Mouse (Mus musculus) limb, embryonic 12.5 days (tissue): ENCODE results near the gene Syce2. TPM values are rescaled to one million over a fixed set of nuclear protein-coding genes. Genes with fewer than 3 reads are reported as not detected.

Experiments used
- ATAC-seq: fragments of 200-750 bp; cut with Nextera tagmentation; 2 replicates; pipeline ENCODE4 v1.8.0; 2017; ENCODE audit warnings: low read depth, moderate TSS enrichment; ENCODE audit not compliant: insufficient number of reproducible peaks, insufficient read depth, low FRiP score, low TSS enrichment
- H3K27ac ChIP-seq: fragments of 300-500 bp; sonication (generic); 2 replicates; pipeline ENCODE4 v1.5.1; 2016; ENCODE audit warnings: mild to moderate bottlenecking, moderate library complexity
- H3K27me3 ChIP-seq: fragments of 300-500 bp; sonication (generic); 2 replicates; pipeline ENCODE4 v1.6.1; 2016; ENCODE audit warnings: mild to moderate bottlenecking, moderate library complexity
- H3K36me3 ChIP-seq: fragments of 300-500 bp; sonication (generic); 2 replicates; pipeline ENCODE4 v1.6.1; 2016; ENCODE audit warnings: mild to moderate bottlenecking, moderate library complexity
- H3K4me1 ChIP-seq: fragments of 300-500 bp; sonication (generic); replicated peaks from 2 replicates; pipeline ENCODE4 v1.6.1; 2016
- H3K4me2 ChIP-seq: fragments of 300-500 bp; sonication (generic); 2 replicates; pipeline ENCODE4 v1.6.1; 2016; ENCODE audit warnings: mild to moderate bottlenecking, moderate library complexity
- H3K4me3 ChIP-seq: fragments of 300-500 bp; sonication (generic); replicated peaks from 2 replicates; pipeline ENCODE4 v1.5.1; 2016; ENCODE audit warnings: mild to moderate bottlenecking
- H3K9ac ChIP-seq: fragments of 300-500 bp; sonication (generic); replicated peaks from 2 replicates; pipeline ENCODE4 v1.6.1; 2016; ENCODE audit warnings: mild to moderate bottlenecking, moderate library complexity
- H3K9me3 ChIP-seq: fragments of 300-500 bp; sonication (generic); 2 replicates; pipeline ENCODE4 v1.6.1; 2016; ENCODE audit warnings: mild to moderate bottlenecking, moderate library complexity
- WGBS: fragments of 180-500 bp; shearing (Covaris S2); methylation state at CpG from one replicate; pipeline ENCODE4 v1.1.7; 2016; 5-methylcytosine and 5-hydroxymethylcytosine counted together
- polyA plus RNA-seq: library from polyadenylated mRNA; unstranded; fragments of >200 nt; fragmentation: Nextera tagmentation; extraction: Ambion mirVana; gene quantifications from 2 replicates; pipeline ENCODE4 v1.2.1, GENCODE M21; 2016

The Syce2 gene
- polyA plus RNA-seq, 1 experiment from 2014 or later, result 88.8 TPM

GRCm38 (mm10) chr8:84912391-84912790 lies 40.5 kb downstream of the Syce2 start:
- ATAC-seq, result no peak
- peaks cover 4% of the 10 kb centered on the region; the same call in 1 of the 2 replicates for H3K36me3 ChIP-seq
- H3K4me2 ChIP-seq, result peak overlapping the region; percentile 91
- peaks cover 8% of the 10 kb centered on the region for H3K9me3 ChIP-seq
- H3K27me3 ChIP-seq, result peaks cover 80% of the 10 kb centered on the region
- H3K4me1 ChIP-seq, result peaks cover 24% of the 10 kb centered on the region
- H3K9ac ChIP-seq, result peak overlapping the region; percentile 42; the same call in 1 of the 2 replicates
- WGBS, result 20% methylated on average over 27 of the region's 27 CpGs
- peak overlapping the region; percentile 47 for H3K4me3 ChIP-seq
- H3K27ac ChIP-seq, result no peak overlapping the region

- WGBS, result 1% methylated on average over 55 of the region's 55 CpGs
- peaks cover 8% of the 10 kb centered on the region for H3K9me3 ChIP-seq
- peak overlapping the region; percentile 47 for H3K4me3 ChIP-seq
- peak overlapping the region; percentile 42; the same call in 1 of the 2 replicates for H3K9ac ChIP-seq
- H3K36me3 ChIP-seq, result peaks cover 4% of the 10 kb centered on the region; the same call in 1 of the 2 replicates
- peaks cover 24% of the 10 kb centered on the region for H3K4me1 ChIP-seq
- peaks cover 86% of the 10 kb centered on the region for H3K27me3 ChIP-seq
- no peak overlapping the region for H3K27ac ChIP-seq
- peak; percentile 21; the same call in 1 of the 2 replicates for ATAC-seq
- H3K4me2 ChIP-seq, result peak overlapping the region; percentile 91
Measured at GRCm38 (mm10) chr8:84912895-84913501, 41.1 kb downstream of the Syce2 start.

- Histone ChIP-seq H3K9me3 (peaks cover 8% of the 10 kb centered on the region), H3K36me3 (peaks cover 4% of the 10 kb centered on the region; the same call in 1 of the 2 replicates), H3K4me2 (peak overlapping the region; percentile 91), H3K4me1 (peaks cover 24% of the 10 kb centered on the region), H3K27ac (no peak overlapping the region), H3K4me3 (peak overlapping the region; percentile 47), H3K9ac (peak overlapping the region; percentile 42; the same call in 1 of the 2 replicates), H3K27me3 (peaks cover 92% of the 10 kb centered on the region)
- 19% methylated on average over 9 of the region's 9 CpGs for WGBS
- no peak for ATAC-seq
Measured at GRCm38 (mm10) chr8:84913502-84913900, 41.6 kb downstream of the Syce2 start.

GRCm38 (mm10) chr8:84913960-84914359 lies 42.0 kb downstream of the Syce2 start:
- Histone ChIP-seq H3K9ac (no peak overlapping the region), H3K4me1 (peaks cover 22% of the 10 kb centered on the region), H3K36me3 (peaks cover 4% of the 10 kb centered on the region; the same call in 1 of the 2 replicates), H3K27ac (no peak overlapping the region), H3K9me3 (peaks cover 8% of the 10 kb centered on the region), H3K4me2 (peak overlapping the region; percentile 91), H3K27me3 (peaks cover 95% of the 10 kb centered on the region), H3K4me3 (peak overlapping the region; percentile 47)
- ATAC-seq, result no peak
- 41% methylated on average over 4 of the region's 4 CpGs for WGBS

- Histone ChIP-seq H3K9me3 (peaks cover 8% of the 10 kb centered on the region), H3K27ac (no peak overlapping the region), H3K4me3 (no peak overlapping the region), H3K36me3 (peaks cover 4% of the 10 kb centered on the region; the same call in 1 of the 2 replicates), H3K4me2 (no peak overlapping the region), H3K4me1 (peaks cover 11% of the 10 kb centered on the region), H3K9ac (no peak overlapping the region), H3K27me3 (peaks cover 95% of the 10 kb centered on the region)
- ATAC-seq, result no peak
- WGBS, result 84% methylated on average over 8 of the region's 8 CpGs
Measured at GRCm38 (mm10) chr8:84915269-84915668, 43.4 kb downstream of the Syce2 start.

GRCm38 (mm10) chr8:84917781-84918180 lies 45.9 kb downstream of the Syce2 start:
- Histone ChIP-seq H3K4me3 (no peak overlapping the region), H3K9me3 (peaks cover 8% of the 10 kb centered on the region), H3K36me3 (no peaks in the 10 kb centered on the region), H3K9ac (no peak overlapping the region), H3K4me2 (0 out of 2 replicates have a peak overlapping the region, but pooled peaks have one; percentile 8), H3K27me3 (peaks cover 83% of the 10 kb centered on the region), H3K4me1 (peaks cover 4% of the 10 kb centered on the region), H3K27ac (no peak overlapping the region)
- ATAC-seq, result no peak
- WGBS, result 28% methylated on average over 20 of the region's 20 CpGs

GRCm38 (mm10) chr8:84918646-84919045 lies 46.7 kb downstream of the Syce2 start:
- peaks cover 77% of the 10 kb centered on the region for H3K27me3 ChIP-seq

GRCm38 (mm10) chr8:84921596-84921995 lies 49.7 kb downstream of the Syce2 start:
- no peak overlapping the region for H3K4me2 ChIP-seq
- H3K27me3 ChIP-seq, result peaks cover 73% of the 10 kb centered on the region
- no peak overlapping the region for H3K4me3 ChIP-seq
- 76% methylated on average over 2 of the region's 2 CpGs for WGBS
- H3K9ac ChIP-seq, result no peak overlapping the region
- no peak overlapping the region for H3K27ac ChIP-seq
- ATAC-seq, result no peak
- no peaks in the 10 kb centered on the region for H3K36me3 ChIP-seq
- no peaks in the 10 kb centered on the region for H3K9me3 ChIP-seq
- H3K4me1 ChIP-seq, result no peaks in the 10 kb centered on the region; the same call in 1 of the 2 replicates

More at GRCm38 (mm10) chr8:84918646-84919045, 46.7 kb downstream of the Syce2 start:
- no peaks in the 10 kb centered on the region for H3K36me3 ChIP-seq
- no peak for ATAC-seq
- peaks cover 8% of the 10 kb centered on the region for H3K9me3 ChIP-seq
- no peak overlapping the region for H3K4me3 ChIP-seq
- no peak overlapping the region for H3K4me2 ChIP-seq
- no peak overlapping the region for H3K9ac ChIP-seq
- H3K27ac ChIP-seq, result no peak overlapping the region
- H3K4me1 ChIP-seq, result no peaks in the 10 kb centered on the region; the same call in 1 of the 2 replicates
- WGBS, result 89% methylated on average over 15 of the region's 15 CpGs

GRCm38 (mm10) chr8:84925557-84925956 lies 53.6 kb downstream of the Syce2 start:
- no peak overlapping the region for H3K27ac ChIP-seq
- peaks cover 10% of the 10 kb centered on the region; the same call in 1 of the 2 replicates for H3K4me1 ChIP-seq
- WGBS, result 71% methylated on average over 7 of the region's 7 CpGs
- H3K36me3 ChIP-seq, result no peaks in the 10 kb centered on the region
- H3K9ac ChIP-seq, result no peak overlapping the region
- no peaks in the 10 kb centered on the region for H3K9me3 ChIP-seq
- H3K4me3 ChIP-seq, result no peak overlapping the region
- H3K27me3 ChIP-seq, result peaks cover 69% of the 10 kb centered on the region
- H3K4me2 ChIP-seq, result no peak overlapping the region
- no peak for ATAC-seq

- WGBS, result 81% methylated on average over 1 of the region's 1 CpGs
- Histone ChIP-seq H3K27ac (no peak overlapping the region), H3K4me1 (peaks cover 10% of the 10 kb centered on the region; the same call in 1 of the 2 replicates), H3K36me3 (no peaks in the 10 kb centered on the region), H3K9me3 (no peaks in the 10 kb centered on the region), H3K9ac (no peak overlapping the region), H3K27me3 (peaks cover 77% of the 10 kb centered on the region), H3K4me2 (no peak overlapping the region), H3K4me3 (no peak overlapping the region)
- ATAC-seq, result no peak
Measured at GRCm38 (mm10) chr8:84927513-84927912, 55.6 kb downstream of the Syce2 start.

- 2% methylated on average over 52 of the region's 52 CpGs for WGBS
- Histone ChIP-seq H3K36me3 (no peaks in the 10 kb centered on the region), H3K4me2 (peak overlapping the region; percentile 81), H3K4me3 (peak overlapping the region; percentile 42), H3K27me3 (peaks cover 77% of the 10 kb centered on the region), H3K27ac (no peak overlapping the region), H3K9me3 (no peaks in the 10 kb centered on the region), H3K9ac (no peak overlapping the region), H3K4me1 (peaks cover 10% of the 10 kb centered on the region; the same call in 1 of the 2 replicates)
- ATAC-seq, result peak; percentile 67; the same call in 1 of the 2 replicates
Measured at GRCm38 (mm10) chr8:84928456-84929306, 56.8 kb downstream of the Syce2 start.
